Mouse (Mus musculus) MEL (cell line): ENCODE data around the gene Vps51. TPM values are rescaled to one million over a fixed set of nuclear protein-coding genes. Genes with fewer than 3 reads are reported as not detected.

Experiments used
- DNase-seq: peaks from one replicate; pipeline ENCODE4 v3.0.0; 2011; ENCODE audit warnings: low read depth, low spot score
- H3K27ac ChIP-seq: 2 replicates; pipeline ENCODE4 v1.5.1; 2012; ENCODE audit warnings: low read depth, mild to moderate bottlenecking, control low read depth, low read length, moderate library complexity; ENCODE audit not compliant: control insufficient read depth
- H3K27me3 ChIP-seq, 2 experiments: fragments of 150-350 bp in 1 of 2; sonication (generic) in 1 of 2; 2 replicates each; pipeline ENCODE4 v1.6.1; 2012; ENCODE audit warnings: low read length in 2 of 2, mild to moderate bottlenecking in 2 of 2, improper control_type of control experiment in 1 of 2, moderate library complexity in 1 of 2; ENCODE audit not compliant: insufficient read depth in 2 of 2, control insufficient read depth in 1 of 2
- H3K36me3 ChIP-seq, 2 experiments: 2 replicates each; pipeline ENCODE4 v1.6.1; 2012 to 2014; ENCODE audit warnings: low read length in 2 of 2, improper control_type of control experiment in 1 of 2, inconsistent platforms in 1 of 2, mild to moderate bottlenecking in 1 of 2; ENCODE audit not compliant: insufficient read depth in 2 of 2, control insufficient read depth in 1 of 2
- H3K4me1 ChIP-seq, 2 experiments: fragments of 150-350 bp in 1 of 2; sonication (generic) in 1 of 2; 2 replicates each; pipeline ENCODE4 v1.6.1; 2012; ENCODE audit warnings: low read length in 2 of 2, improper control_type of control experiment in 1 of 2, mild to moderate bottlenecking in 1 of 2; ENCODE audit not compliant: insufficient read depth in 2 of 2, control insufficient read depth in 1 of 2
- H3K4me3 ChIP-seq, 2 experiments: fragments of 150-350 bp in 1 of 2; sonication (generic) in 1 of 2; 2 replicates each; pipeline ENCODE4 v1.5.1; 2012; ENCODE audit warnings: low read depth in 2 of 2, low read length in 2 of 2, mild to moderate bottlenecking in 2 of 2, moderate library complexity in 2 of 2, control low read depth in 1 of 2, improper control_type of control experiment in 1 of 2; ENCODE audit not compliant: control insufficient read depth in 1 of 2, insufficient read depth in 1 of 2
- H3K79me2 ChIP-seq: 2 replicates; pipeline ENCODE4 v1.6.1; 2012; ENCODE audit warnings: mild to moderate bottlenecking, low read length, moderate library complexity; ENCODE audit not compliant: control insufficient read depth, poor library complexity, insufficient read depth
- H3K9ac ChIP-seq: 2 replicates; pipeline ENCODE4 v1.6.1; 2012; ENCODE audit warnings: low read depth, mild to moderate bottlenecking, control low read depth, low read length, moderate library complexity; ENCODE audit not compliant: control insufficient read depth, poor library complexity, severe bottlenecking
- H3K9me3 ChIP-seq: fragments of 150-350 bp; sonication (generic); replicated peaks from 2 replicates; pipeline ENCODE4 v1.6.1; 2012; ENCODE audit warnings: mild to moderate bottlenecking, low read length, improper control_type of control experiment, moderate library complexity; ENCODE audit not compliant: insufficient read depth
- BHLHE40 ChIP-seq: IDR thresholded peaks from 2 replicates; pipeline ENCODE4 v1.6.1; 2012; ENCODE audit warnings: low read depth, mild to moderate bottlenecking, inconsistent platforms, low read length, improper control_type of control experiment, borderline replicate concordance
- CHD1 ChIP-seq: IDR thresholded peaks from 2 replicates; pipeline ENCODE4 v1.6.1; 2012; ENCODE audit warnings: low read depth, mild to moderate bottlenecking, inconsistent platforms, low read length, improper control_type of control experiment
- CHD2 ChIP-seq: IDR thresholded peaks from 2 replicates; pipeline ENCODE4 v1.6.1; 2011; ENCODE audit warnings: low read length, improper control_type of control experiment
- CTCF ChIP-seq, 3 experiments: IDR thresholded peaks in 2 of 3; conservative IDR thresholded peaks in 1 of 3; 2 replicates each; pipeline ENCODE4 v1.5.1; 2011 to 2012; ENCODE audit warnings: low read length in 3 of 3, low read depth in 2 of 3, mild to moderate bottlenecking in 2 of 3, improper control_type of control experiment in 1 of 3, inconsistent platforms in 1 of 3, mixed read lengths in 1 of 3, moderate library complexity in 1 of 3; ENCODE audit not compliant: control insufficient read depth in 1 of 3, insufficient read depth in 1 of 3, poor library complexity in 1 of 3, severe bottlenecking in 1 of 3
- E2F4 ChIP-seq: IDR thresholded peaks from 2 replicates; pipeline ENCODE4 v1.6.1; 2011; ENCODE audit warnings: low read depth, low read length, improper control_type of control experiment, borderline replicate concordance
- ELF1 ChIP-seq: IDR thresholded peaks from 2 replicates; pipeline ENCODE4 v1.6.1; 2014; ENCODE audit warnings: low read depth, mild to moderate bottlenecking, inconsistent platforms, low read length, improper control_type of control experiment, moderate library complexity
- EP300 ChIP-seq, 2 experiments: IDR thresholded peaks; 2 replicates each; pipeline ENCODE4 v1.6.1; 2011; ENCODE audit warnings: improper control_type of control experiment in 2 of 2, low read length in 2 of 2, low read depth in 1 of 2, mild to moderate bottlenecking in 1 of 2
- GABPA ChIP-seq: IDR thresholded peaks from 2 replicates; pipeline ENCODE4 v1.6.1; 2012; ENCODE audit warnings: low read depth, mild to moderate bottlenecking, inconsistent platforms, low read length, improper control_type of control experiment, moderate library complexity
- GATA1 ChIP-seq: IDR thresholded peaks from 2 replicates; pipeline ENCODE4 v1.6.1; 2011; ENCODE audit warnings: low read depth, low read length, improper control_type of control experiment
- HCFC1 ChIP-seq: IDR thresholded peaks from 2 replicates; pipeline ENCODE4 v1.6.1; 2012; ENCODE audit warnings: low read depth, mild to moderate bottlenecking, inconsistent platforms, low read length, improper control_type of control experiment, moderate library complexity
- JUND ChIP-seq: IDR thresholded peaks from 2 replicates; pipeline ENCODE4 v1.6.1; 2011; ENCODE audit warnings: low read depth, mild to moderate bottlenecking, improper control_type of control experiment, low read length
- KAT2A ChIP-seq: conservative IDR thresholded peaks from 2 replicates; pipeline ENCODE4 v1.6.1; 2012; ENCODE audit warnings: low read depth, low read length, improper control_type of control experiment, inconsistent platforms
- MAFK ChIP-seq: IDR thresholded peaks from 2 replicates; pipeline ENCODE4 v1.6.1; 2011; ENCODE audit warnings: low read depth, mild to moderate bottlenecking, low read length, improper control_type of control experiment, borderline replicate concordance
- MAX ChIP-seq: IDR thresholded peaks from 2 replicates; pipeline ENCODE4 v1.6.1; 2011; ENCODE audit warnings: low read length, improper control_type of control experiment
- MAZ ChIP-seq: IDR thresholded peaks from 2 replicates; pipeline ENCODE4 v1.6.1; 2012; ENCODE audit warnings: low read depth, mild to moderate bottlenecking, inconsistent platforms, low read length, improper control_type of control experiment
- MEF2A ChIP-seq: IDR thresholded peaks from 2 replicates; pipeline ENCODE4 v1.6.1; 2014; ENCODE audit warnings: low read depth, mild to moderate bottlenecking, inconsistent platforms, low read length, improper control_type of control experiment; ENCODE audit not compliant: poor library complexity, insufficient replicate concordance, severe bottlenecking; ENCODE audit errors: extremely low read depth
- MXI1 ChIP-seq: IDR thresholded peaks from 2 replicates; pipeline ENCODE4 v1.6.1; 2011; ENCODE audit warnings: mild to moderate bottlenecking, low read depth, low read length, improper control_type of control experiment
- MYB ChIP-seq: IDR thresholded peaks from 2 replicates; pipeline ENCODE4 v1.6.1; 2011; ENCODE audit warnings: mild to moderate bottlenecking, low read depth, low read length, improper control_type of control experiment
- NELFE ChIP-seq: IDR thresholded peaks from 2 replicates; pipeline ENCODE4 v1.6.1; 2011; ENCODE audit warnings: low read depth, low read length, improper control_type of control experiment
- POLR2A ChIP-seq, 2 experiments: IDR thresholded peaks; 2 replicates each; pipeline ENCODE4 v1.6.1; 2011 to 2012; ENCODE audit warnings: low read length in 2 of 2, mild to moderate bottlenecking in 2 of 2, control low read depth in 1 of 2, improper control_type of control experiment in 1 of 2, low read depth in 1 of 2, moderate library complexity in 1 of 2; ENCODE audit not compliant: control insufficient read depth in 1 of 2, insufficient read depth in 1 of 2, poor library complexity in 1 of 2
- POLR2AphosphoS2 ChIP-seq: IDR thresholded peaks from 2 replicates; pipeline ENCODE4 v1.6.1; 2011; ENCODE audit warnings: low read length, improper control_type of control experiment
- POLR2AphosphoS5 ChIP-seq: IDR thresholded peaks from 2 replicates; pipeline ENCODE4 v1.6.1; 2012; ENCODE audit warnings: low read depth, borderline replicate concordance, mild to moderate bottlenecking, inconsistent platforms, low read length, moderate library complexity, mixed read lengths
- RAD21 ChIP-seq: IDR thresholded peaks from 2 replicates; pipeline ENCODE4 v1.6.1; 2011; ENCODE audit warnings: mild to moderate bottlenecking, low read depth, low read length, improper control_type of control experiment
- RCOR1 ChIP-seq: IDR thresholded peaks from 2 replicates; pipeline ENCODE4 v1.6.1; 2012; ENCODE audit warnings: low read depth, mild to moderate bottlenecking, inconsistent platforms, low read length, improper control_type of control experiment
- SIN3A ChIP-seq: IDR thresholded peaks from 2 replicates; pipeline ENCODE4 v1.6.1; 2012; ENCODE audit warnings: low read length, improper control_type of control experiment, inconsistent platforms
- SMC3 ChIP-seq: IDR thresholded peaks from 2 replicates; pipeline ENCODE4 v1.6.1; 2011; ENCODE audit warnings: low read depth, low read length, improper control_type of control experiment
- TAL1 ChIP-seq: IDR thresholded peaks from 2 replicates; pipeline ENCODE4 v1.6.1; 2012; ENCODE audit warnings: mild to moderate bottlenecking, inconsistent platforms, low read length, moderate library complexity, mixed read lengths
- TCF12 ChIP-seq: IDR thresholded peaks from 2 replicates; pipeline ENCODE4 v1.6.1; 2014; ENCODE audit warnings: low read depth, mild to moderate bottlenecking, inconsistent platforms, low read length, improper control_type of control experiment, moderate library complexity
- UBTF ChIP-seq: IDR thresholded peaks from 2 replicates; pipeline ENCODE4 v1.6.1; 2012; ENCODE audit warnings: low read depth, mild to moderate bottlenecking, inconsistent platforms, low read length, improper control_type of control experiment, moderate library complexity, borderline replicate concordance; ENCODE audit not compliant: insufficient read depth
- USF1 ChIP-seq: IDR thresholded peaks from 2 replicates; pipeline ENCODE4 v1.6.1; 2014; ENCODE audit warnings: low read depth, mild to moderate bottlenecking, inconsistent platforms, low read length, improper control_type of control experiment, moderate library complexity
- USF2 ChIP-seq, 2 experiments: IDR thresholded peaks; 2 replicates each; pipeline ENCODE4 v1.6.1; 2011 to 2012; ENCODE audit warnings: improper control_type of control experiment in 2 of 2, low read length in 2 of 2, borderline replicate concordance in 1 of 2, inconsistent platforms in 1 of 2, low read depth in 1 of 2, mild to moderate bottlenecking in 1 of 2; ENCODE audit not compliant: insufficient read depth in 1 of 2
- ZC3H11A ChIP-seq: IDR thresholded peaks from 2 replicates; pipeline ENCODE4 v1.6.1; 2012; ENCODE audit warnings: low read depth, mild to moderate bottlenecking, inconsistent platforms, low read length, improper control_type of control experiment
- ZKSCAN1 ChIP-seq: IDR thresholded peaks from 2 replicates; pipeline ENCODE4 v1.6.1; 2012; ENCODE audit warnings: low read depth, mild to moderate bottlenecking, inconsistent platforms, low read length, improper control_type of control experiment, moderate library complexity
- ZMIZ1 ChIP-seq: IDR thresholded peaks from 2 replicates; pipeline ENCODE4 v1.6.1; 2012; ENCODE audit warnings: low read depth, mild to moderate bottlenecking, inconsistent platforms, low read length, improper control_type of control experiment, moderate library complexity
- ZNF384 ChIP-seq: IDR thresholded peaks from 2 replicates; pipeline ENCODE4 v1.6.1; 2012; ENCODE audit warnings: low read depth, mild to moderate bottlenecking, inconsistent platforms, low read length, improper control_type of control experiment
- polyA plus RNA-seq, 2 experiments: library from polyadenylated mRNA; stranded (reverse) in 1 of 2; unstranded in 1 of 2; fragments of >175 nt in 1 of 2; fragments of >200 nt in 1 of 2; gene quantifications; 2 replicates each; pipeline versions ENCODE4 v1.2.1 to v1.2.4; 2012; ENCODE audit warnings: low replicate concordance in 2 of 2, low read depth in 1 of 2; ENCODE audit not compliant: insufficient read length in 2 of 2, insufficient read depth in 1 of 2, missing spikeins in 1 of 2
- total RNA-seq: library from RNA; depleted of rRNA; stranded (reverse); fragments of 300-350 nt; gene quantifications from 2 replicates; pipeline ENCODE4 v1.2.3, GENCODE M21; 2012

The Vps51 gene
- total and polyA plus RNA-seq, 3 experiments = 29.4 to 60.5 TPM; not detected in 1

GRCm38 (mm10) chr19:6045366-6046293 is 31.4 kb downstream of the Vps51 start:
- DNase-seq = peak; percentile 87
- TF ChIP-seq JUND (no peak), ZC3H11A (no peak), GATA1 (peak; percentile 8; the same call in 1 of the 2 replicates), ZMIZ1 (no peak; the same call in 1 of the 2 replicates), KAT2A (peak; percentile 31; the same call in 1 of the 2 replicates), SMC3 (no peak), NELFE (0 out of 2 replicates have a peak, but pooled peaks have one; percentile 31), RCOR1 (no peak), BHLHE40 (no peak), MAX (peak; percentile 40), ZNF384 (no peak), HCFC1 (peak; percentile 46), UBTF (no peak), TCF12 (no peak), MEF2A (no peak), USF1 (no peak), RAD21 (peak; percentile 1; the same call in 1 of the 2 replicates), MYB (no peak), CTCF (IDR thresholded peaks at IDR 0.05 in 2 of 3, conservative IDR thresholded peaks at IDR 0.05 in 1 of 3; ENCODE audit: control insufficient read depth in 1 of 3, insufficient read depth in 1 of 3, low read depth in 2 of 3, low read length in 3 of 3, poor library complexity in 1 of 3, severe bottlenecking in 1 of 3) (peak in 1 of 3 experiments; percentile 11; a peak in 1 of 6 replicates), ELF1 (no peak), MAZ (peak; percentile 78; the same call in 1 of the 2 replicates), ZKSCAN1 (no peak), EP300 (IDR thresholded peaks at IDR 0.05; ENCODE audit: low read depth in 1 of 2, low read length in 2 of 2) (no peak; a peak in 1 of 4 replicates), USF2 (IDR thresholded peaks at IDR 0.05; ENCODE audit: borderline replicate concordance in 1 of 2, insufficient read depth in 1 of 2, low read depth in 1 of 2, low read length in 2 of 2) (no peak), SIN3A (no peak; the same call in 1 of the 2 replicates), POLR2A (IDR thresholded peaks at IDR 0.05; ENCODE audit: control insufficient read depth in 1 of 2, insufficient read depth in 1 of 2, low read depth in 1 of 2, low read length in 2 of 2, poor library complexity in 1 of 2) (no peak; a peak in 1 of 4 replicates), TAL1 (no peak), GABPA (no peak), E2F4 (no peak), CHD2 (no peak), CHD1 (peak; percentile 53; the same call in 1 of the 2 replicates), POLR2AphosphoS2 (no peak), MXI1 (no peak; the same call in 1 of the 2 replicates), MAFK (no peak), POLR2AphosphoS5 (no peak)

More at GRCm38 (mm10) chr19:6045366-6046293, 31.4 kb downstream of the Vps51 start:
- H3K79me2 ChIP-seq = peaks cover 22% of the 10 kb centered on the region
- H3K36me3 ChIP-seq = peaks cover 0 to 12% of the 10 kb centered on the region in 2 experiments; a peak in 1 of 4 replicates
- H3K4me3 ChIP-seq = peak overlapping the region; percentile 61 to 75
- H3K4me1 ChIP-seq = peaks cover 3 to 23% of the 10 kb centered on the region in 2 experiments; a peak in 3 of 4 replicates
- H3K27me3 ChIP-seq = no peaks in the 10 kb centered on the region
- peak overlapping the region; percentile 94 for H3K27ac ChIP-seq
- H3K9me3 ChIP-seq = no peaks in the 10 kb centered on the region
- H3K9ac ChIP-seq = peak overlapping the region; percentile 77
